Mouse (Mus musculus): Measurements from ENCODE around the gene Cdh18.

Gene Cdh18

GRCm38 (mm10) chr15:23457401-23457800 is 908.6 kb downstream of the Cdh18 start:
- no peak for TF ChIP-seq GATA4 (IDR thresholded peaks at IDR 0.05; ENCODE audit: insufficient replicate concordance, low read length)

- no peak for TF ChIP-seq GATA4 (IDR thresholded peaks at IDR 0.05; ENCODE audit: insufficient replicate concordance, low read length)
Observed at GRCm38 (mm10) chr15:23470527-23471475, 922.0 kb downstream of the Cdh18 start.

DNA sequence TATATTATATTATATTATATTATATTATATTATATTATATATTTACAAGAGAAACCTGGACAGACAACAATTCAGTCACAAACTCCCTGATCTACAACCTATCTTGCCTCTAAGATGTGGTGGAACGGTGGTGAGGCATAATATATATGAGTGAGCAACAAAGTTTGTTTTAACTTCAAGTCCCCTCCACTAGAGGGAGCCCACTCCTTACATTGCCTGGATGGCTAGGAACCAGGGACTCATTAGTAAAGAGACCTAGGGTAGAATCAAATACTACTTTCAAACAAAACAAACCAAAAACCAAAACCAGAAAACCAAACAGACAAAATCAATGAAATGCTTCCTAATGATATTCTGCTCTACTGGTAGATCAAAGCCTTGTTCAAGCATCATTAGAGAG is 937.5 kb downstream of the Cdh18 start:
- TF ChIP-seq GATA4 (IDR thresholded peaks at IDR 0.05; ENCODE audit: insufficient replicate concordance, low read length): no peak

DNA sequence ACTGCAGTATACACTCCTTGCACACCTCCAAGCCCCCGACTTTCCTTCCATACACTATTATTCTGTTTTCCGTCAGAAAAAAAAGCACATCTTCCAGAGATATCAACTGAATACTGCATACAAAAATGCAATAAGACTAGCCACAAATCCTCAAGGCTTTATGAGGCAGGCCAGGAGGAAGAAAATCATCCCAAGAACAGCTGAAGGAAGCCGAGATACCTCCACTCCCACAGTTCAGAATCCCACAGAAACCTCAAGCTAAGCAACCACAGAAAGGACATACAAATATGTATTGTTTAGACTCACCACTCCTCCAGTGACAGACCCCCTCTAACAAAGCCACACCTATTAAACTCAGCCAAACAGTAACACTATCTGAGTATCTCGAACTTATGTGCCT is 957.7 kb downstream of the Cdh18 start:
- TF ChIP-seq GATA4 (IDR thresholded peaks at IDR 0.05; ENCODE audit: insufficient replicate concordance, low read length): no peak

- TF ChIP-seq GATA4 (IDR thresholded peaks at IDR 0.05; ENCODE audit: insufficient replicate concordance, low read length): no peak
Observed at GRCm38 (mm10) chr15:23509694-23510093, 960.9 kb downstream of the Cdh18 start.

DNA sequence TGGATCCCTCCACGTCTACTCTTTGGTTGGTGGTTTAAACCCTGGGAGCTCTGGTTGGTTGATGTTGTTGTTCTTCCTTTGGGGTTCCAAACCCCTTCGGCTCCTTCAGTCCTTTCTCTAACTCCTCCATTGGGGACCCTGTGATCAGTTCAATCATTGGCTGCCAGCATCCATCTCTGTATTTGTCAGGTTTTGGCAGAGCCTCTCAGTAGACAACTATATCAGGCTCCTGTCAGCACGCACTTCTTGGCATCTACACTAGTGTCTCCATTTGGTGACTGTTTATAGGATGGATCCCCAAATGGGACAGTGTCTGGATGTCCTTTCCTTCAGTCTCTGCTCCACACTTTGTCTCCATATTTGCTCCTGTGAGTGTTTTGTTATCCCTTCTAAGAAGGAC is 967.0 kb downstream of the Cdh18 start:
- no peak for TF ChIP-seq GATA4 (IDR thresholded peaks at IDR 0.05; ENCODE audit: insufficient replicate concordance, low read length)

GRCm38 (mm10) chr15:23518079-23518478 is 969.3 kb downstream of the Cdh18 start:
- no peak for TF ChIP-seq GATA4 (IDR thresholded peaks at IDR 0.05; ENCODE audit: insufficient replicate concordance, low read length)
